Mouse (Mus musculus) liver, postnatal 0 days (tissue): Measurements from ENCODE around the gene Dennd1b.

Source experiments
- CTCF ChIP-seq: sonication (generic); IDR thresholded peaks from 2 replicates; pipeline ENCODE4 v1.5.1; 2016; ENCODE audit warnings: antibody characterized with exemption, low read depth
- EP300 ChIP-seq: IDR thresholded peaks from 2 replicates; pipeline ENCODE4 v1.6.1; 2016; ENCODE audit warnings: antibody characterized with exemption, low read depth, mild to moderate bottlenecking

GRCm38 (mm10) chr1:138915596-138915995 is 47.6 kb upstream of the Dennd1b start:
- TF ChIP-seq CTCF (no peak), EP300 (no peak)
